Comparison of ENCODE assay signal across 8 mouse cellular contexts in the genomic region with DNA sequence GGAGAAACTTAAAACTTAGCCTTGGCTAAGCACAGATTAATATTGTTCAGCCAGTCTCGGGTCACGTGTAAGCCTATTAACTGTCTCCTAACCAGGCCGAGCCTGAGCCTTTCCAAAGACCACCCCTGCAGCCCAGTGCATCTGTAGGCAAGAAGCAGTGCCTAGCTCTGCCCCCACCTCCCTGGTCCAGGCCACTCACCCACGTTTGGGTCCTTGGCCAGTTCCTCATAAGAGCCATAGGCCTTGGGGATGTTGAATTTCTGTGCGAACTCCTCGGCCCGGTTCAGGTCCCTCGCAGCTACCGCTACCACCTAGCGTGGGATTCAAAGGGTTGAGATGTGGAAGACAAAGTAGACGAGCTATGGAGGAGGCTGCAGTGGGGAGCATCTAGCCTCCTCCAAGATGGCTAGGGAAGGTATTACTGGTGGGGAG. TPM values are rescaled to one million over a fixed set of nuclear protein-coding genes. Genes with fewer than 3 reads are reported as not detected.
DNase-seq lines count a peak whose midpoint lies in the region; ATAC-seq and TF ChIP-seq lines count a peak whose summit lies in the region.
"Had no signal": no experiment of that assay in that cellular context is flagged by ENCODE, and none has a peak within 500 bp of the region (broad histone marks: within the 10 kb centered on the region; RNA-seq: fewer than 3 reads in every experiment).

No protein-coding gene starts in this region.

- no peak for TF ChIP-seq CTCF in testis, adult 2 months (IDR thresholded peaks at IDR 0.05; ENCODE audit: control insufficient read depth, insufficient read depth, insufficient replicate concordance, low read depth, low read length)
- no peak for TF ChIP-seq CTCF in liver, postnatal 0 days (IDR thresholded peaks at IDR 0.05; ENCODE audit: low read depth)

- 15% methylated on average over 11 of the region's 11 CpGs for WGBS in forebrain, embryonic 16.5 days
- 53% methylated on average over 11 of the region's 11 CpGs for WGBS in liver, postnatal 0 days (ENCODE audit: insufficient replicate concordance)

- H3K27ac ChIP-seq in testis, adult 2 months (ENCODE audit: control insufficient read depth, insufficient read depth, low read depth, low read length): peak overlapping the region; percentile 65
- peak overlapping the region; percentile 67 for H3K27ac ChIP-seq in forebrain, embryonic 16.5 days (ENCODE audit: low read length)
- peak overlapping the region; percentile 73 for H3K27ac ChIP-seq in liver, postnatal 0 days (ENCODE audit: low read depth)

- DNase-seq in testis, postnatal 10 days (ENCODE audit: low spot score): no peak
- DNase-seq in liver, postnatal 0 days: no peak
- no peak for DNase-seq in right cerebral cortex, postnatal 4 days
- DNase-seq in cerebellum, adult 8-10 months: no peak
- DNase-seq in layer of hippocampus, postnatal 36 days: no peak

- no peaks in the 10 kb centered on the region for H3K27me3 ChIP-seq in testis, adult 2 months (ENCODE audit: control insufficient read depth, insufficient read depth, low read length)
- no peaks in the 10 kb centered on the region for H3K27me3 ChIP-seq in forebrain, embryonic 16.5 days (replicated peaks; ENCODE audit: control insufficient read depth, insufficient read depth, low read length)
- H3K27me3 ChIP-seq in liver, postnatal 0 days (ENCODE audit: insufficient read depth, low read length): no peaks in the 10 kb centered on the region

- H3K9me3 ChIP-seq in forebrain, embryonic 16.5 days (ENCODE audit: control insufficient read depth, low read length): no peaks in the 10 kb centered on the region
- H3K9me3 ChIP-seq in liver, postnatal 0 days (ENCODE audit: low read length): no peaks in the 10 kb centered on the region

- peak overlapping the region; percentile 66 for H3K4me2 ChIP-seq in forebrain, embryonic 16.5 days (ENCODE audit: low read length)
- peak overlapping the region; percentile 82 for H3K4me2 ChIP-seq in liver, postnatal 0 days (ENCODE audit: low read depth, low read length)

- peak; percentile 58 for ATAC-seq in forebrain, embryonic 16.5 days
- ATAC-seq in liver, postnatal 0 days: no peak

- no peaks in the 10 kb centered on the region for H3K36me3 ChIP-seq in testis, adult 2 months (ENCODE audit: control insufficient read depth, insufficient read depth, low read length)
- no peaks in the 10 kb centered on the region for H3K36me3 ChIP-seq in forebrain, embryonic 16.5 days (ENCODE audit: control insufficient read depth, insufficient read depth)
- peaks cover 5% of the 10 kb centered on the region for H3K36me3 ChIP-seq in liver, postnatal 0 days (replicated peaks; ENCODE audit: insufficient read depth, low read length)

- H3K9ac ChIP-seq in forebrain, embryonic 16.5 days (replicated peaks; ENCODE audit: low read depth, low read length): peak overlapping the region; percentile 67
- H3K9ac ChIP-seq in liver, postnatal 0 days (replicated peaks): peak overlapping the region; percentile 74

- H3K4me1 ChIP-seq in testis, adult 2 months (ENCODE audit: control insufficient read depth, insufficient read depth, low read length): peaks cover 2% of the 10 kb centered on the region
- H3K4me1 ChIP-seq in forebrain, embryonic 16.5 days (replicated peaks; ENCODE audit: control insufficient read depth, insufficient read depth, low read length): peaks cover 13% of the 10 kb centered on the region
- peaks cover 42% of the 10 kb centered on the region for H3K4me1 ChIP-seq in liver, postnatal 0 days (ENCODE audit: insufficient read depth)

- no peak for TF ChIP-seq POLR2A in testis, adult 2 months (IDR thresholded peaks at IDR 0.05; ENCODE audit: control insufficient read depth, low read depth, low read length)

- H3K4me3 ChIP-seq in testis, adult 2 months (ENCODE audit: control insufficient read depth, low read depth, low read length): peak overlapping the region; percentile 68
- H3K4me3 ChIP-seq in forebrain, embryonic 16.5 days (replicated peaks; ENCODE audit: low read length): peak overlapping the region; percentile 48
- H3K4me3 ChIP-seq in liver, postnatal 0 days (ENCODE audit: low read depth, low read length): peak overlapping the region; percentile 60

- TF ChIP-seq EP300 in liver, postnatal 0 days (IDR thresholded peaks at IDR 0.05; ENCODE audit: low read depth): no peak

RNA-seq across cellular contexts. Expression of gene Dhdh, which starts 0.7 kb away (rescaled TPM):
- polyA plus RNA-seq in testis, adult 2 months (2012; rRNA removed): 3.0 and 3.4 TPM in 2 replicates
- 2.2 and 3.0 TPM in 2 replicates for polyA plus RNA-seq in forebrain, embryonic 16.5 days (2015; fragmentation: Nextera tagmentation; extraction: Ambion mirVana)
- polyA plus RNA-seq in liver, postnatal 0 days (2015; fragmentation: Nextera tagmentation; extraction: Ambion mirVana): 8.4 and 9.5 TPM in 2 replicates
- total RNA-seq in layer of hippocampus, postnatal 36 days (2021): 1 to 10 TPM; 3.1 to 3.9 TPM

RNA-seq across cellular contexts. Expression of gene Gm45808, which starts 1.3 kb away (rescaled TPM):
- 0.81 TPM in 1 of 2 replicates, not detected in the other for polyA plus RNA-seq in testis, adult 2 months (2012; rRNA removed)
- not detected in 2 replicates for polyA plus RNA-seq in forebrain, embryonic 16.5 days (2015; fragmentation: Nextera tagmentation; extraction: Ambion mirVana)
- polyA plus RNA-seq in liver, postnatal 0 days (2015; fragmentation: Nextera tagmentation; extraction: Ambion mirVana): 0.15 and 0.33 TPM in 2 replicates
- 1 to 10 TPM in 1 of 2 experiments, not detected in 1; 2.5 TPM for total RNA-seq in layer of hippocampus, postnatal 36 days (2021)
- polyA plus RNA-seq: adrenal gland, adult 2 months had no signal

RNA-seq across cellular contexts. Expression of gene Tulp2, which starts 6.2 kb away (rescaled TPM):
- 879 and 1,010 TPM in 2 replicates for polyA plus RNA-seq in testis, adult 2 months (2012; rRNA removed)
- 0.12 TPM in 1 of 2 replicates, not detected in the other for polyA plus RNA-seq in forebrain, embryonic 16.5 days (2015; fragmentation: Nextera tagmentation; extraction: Ambion mirVana)
- polyA plus RNA-seq in liver, postnatal 0 days (2015; fragmentation: Nextera tagmentation; extraction: Ambion mirVana): 0.22 and 0.30 TPM in 2 replicates
- total RNA-seq in layer of hippocampus, postnatal 36 days (2021): not detected

RNA-seq across cellular contexts. Expression of gene Bax, which starts 21.2 kb away (rescaled TPM):
- 24.9 and 26.3 TPM in 2 replicates for polyA plus RNA-seq in testis, adult 2 months (2012; rRNA removed)
- polyA plus RNA-seq in forebrain, embryonic 16.5 days (2015; fragmentation: Nextera tagmentation; extraction: Ambion mirVana): 225 and 257 TPM in 2 replicates
- 59.6 and 60.8 TPM in 2 replicates for polyA plus RNA-seq in liver, postnatal 0 days (2015; fragmentation: Nextera tagmentation; extraction: Ambion mirVana)
- 10 to 100 TPM; 73.5 to 80.8 TPM for total RNA-seq in layer of hippocampus, postnatal 36 days (2021)

RNA-seq across cellular contexts. Expression of gene Nucb1, which starts 22.3 kb away (rescaled TPM):
- 76.4 and 93.9 TPM in 2 replicates for polyA plus RNA-seq in testis, adult 2 months (2012; rRNA removed)
- 106 and 107 TPM in 2 replicates for polyA plus RNA-seq in forebrain, embryonic 16.5 days (2015; fragmentation: Nextera tagmentation; extraction: Ambion mirVana)
- polyA plus RNA-seq in liver, postnatal 0 days (2015; fragmentation: Nextera tagmentation; extraction: Ambion mirVana): 91.5 and 103 TPM in 2 replicates
- 10 to 100 TPM; 94.0 to 98.0 TPM for total RNA-seq in layer of hippocampus, postnatal 36 days (2021)

Comparison
In these comparisons a context has a peak if more than half of its experiments do, and no peak if none do; other contexts are left out.
1. RNA of gene Tulp2, which starts 6.2 kb away (polyA plus RNA-seq): 879 to 1,010 TPM in testis, adult 2 months; 0.22 to 0.30 TPM in liver, postnatal 0 days and 0.12 TPM in forebrain, embryonic 16.5 days; every median in the first group is over 100 times any median in the second.
2. Peak in every context shown above with its lines, with median percentiles within 50 percentile points of each other: H3K27ac ChIP-seq and H3K4me3 ChIP-seq.